25 mouse cellular contexts compared by ENCODE assay signal in genomic region chr10:71893726-71894125, GRCm38 (mm10).
DNase-seq lines count a peak whose midpoint lies in the region; ATAC-seq and TF ChIP-seq lines count a peak whose summit lies in the region.
"Had no signal": no experiment of that assay in that cellular context is flagged by ENCODE, and none has a peak within 500 bp of the region (broad histone marks: within the 10 kb centered on the region; RNA-seq: fewer than 3 reads in every experiment).

No protein-coding gene starts in this region.

- H3K4me3 ChIP-seq in forebrain, embryonic 14.5 days (ENCODE audit: low read depth, low read length) = no peak overlapping the region
- no peak overlapping the region for H3K4me3 ChIP-seq in forebrain, embryonic 13.5 days
- H3K4me3 ChIP-seq in forebrain, postnatal 0 days (ENCODE audit: low read depth, low read length) = no peak overlapping the region
- no peak overlapping the region for H3K4me3 ChIP-seq in forebrain, embryonic 10.5 days
- H3K4me3 ChIP-seq: embryonic facial prominence, embryonic 13.5 days; embryonic facial prominence, embryonic 15.5 days; erythroblast, embryonic 14.5 days had no signal

- no peaks in the 10 kb centered on the region for H3K36me3 ChIP-seq in forebrain, embryonic 14.5 days (ENCODE audit: control insufficient read depth, insufficient read depth, low read length)
- H3K36me3 ChIP-seq in forebrain, embryonic 13.5 days (ENCODE audit: poor library complexity, severe bottlenecking) = no peaks in the 10 kb centered on the region
- H3K36me3 ChIP-seq in forebrain, postnatal 0 days (ENCODE audit: insufficient read depth) = no peaks in the 10 kb centered on the region
- H3K36me3 ChIP-seq in forebrain, embryonic 10.5 days (replicated peaks) = no peaks in the 10 kb centered on the region
- H3K36me3 ChIP-seq: embryonic facial prominence, embryonic 13.5 days; embryonic facial prominence, embryonic 15.5 days; G1E had no signal

- H3K27me3 ChIP-seq in forebrain, embryonic 14.5 days (replicated peaks; ENCODE audit: control insufficient read depth, insufficient read depth, low read length) = no peaks in the 10 kb centered on the region
- no peaks in the 10 kb centered on the region for H3K27me3 ChIP-seq in forebrain, embryonic 13.5 days
- H3K27me3 ChIP-seq in forebrain, postnatal 0 days (ENCODE audit: insufficient read depth, low read length) = no peaks in the 10 kb centered on the region
- no peaks in the 10 kb centered on the region for H3K27me3 ChIP-seq in forebrain, embryonic 10.5 days (ENCODE audit: poor library complexity, severe bottlenecking)
- H3K27me3 ChIP-seq: CH12.LX; embryonic facial prominence, embryonic 13.5 days; embryonic facial prominence, embryonic 15.5 days; Patski had no signal

- ATAC-seq in forebrain, embryonic 14.5 days = no peak
- no peak for ATAC-seq in forebrain, embryonic 13.5 days
- peak; percentile 55 for ATAC-seq in forebrain, postnatal 0 days
- ATAC-seq: activated CD4-positive, CD25-positive, alpha-beta regulatory T cell, adult 4 months; CD4-positive, CD25-positive, alpha-beta regulatory T cell, adult 4 months; Patski had no signal

- no peak overlapping the region for H3K27ac ChIP-seq in forebrain, embryonic 14.5 days (ENCODE audit: low read depth, low read length)
- no peak overlapping the region for H3K27ac ChIP-seq in forebrain, embryonic 13.5 days
- no peak overlapping the region for H3K27ac ChIP-seq in forebrain, postnatal 0 days (ENCODE audit: low read depth, low read length)
- no peak overlapping the region for H3K27ac ChIP-seq in forebrain, embryonic 10.5 days
- H3K27ac ChIP-seq: embryonic facial prominence, embryonic 13.5 days; embryonic facial prominence, embryonic 15.5 days had no signal

- no peak overlapping the region for H3K9ac ChIP-seq in forebrain, embryonic 14.5 days (ENCODE audit: low read length)
- H3K9ac ChIP-seq in forebrain, embryonic 13.5 days = no peak overlapping the region
- H3K9ac ChIP-seq in forebrain, postnatal 0 days = no peak overlapping the region
- H3K9ac ChIP-seq: embryonic facial prominence, embryonic 13.5 days; embryonic facial prominence, embryonic 15.5 days had no signal

- DNase-seq in forebrain, embryonic 14.5 days (ENCODE audit: low spot score) = peak; percentile 10
- DNase-seq in forebrain, postnatal 0 days = peak; percentile 21
- DNase-seq in forebrain, embryonic 10.5 days (ENCODE audit: extremely low spot score, low spot score) = no peak
- DNase-seq in brain, embryonic 18.5 days (ENCODE audit: low read depth, low spot score) = peak; percentile 20
- DNase-seq in frontal cortex, postnatal 25 days (ENCODE audit: low spot score in 2 of 2) = no peak
- DNase-seq: adrenal gland, adult 8-10 months; adrenal gland, postnatal 14 days; adrenal gland, postnatal 36 days; B cell, adult 2 months; cerebellum, adult 11 months; cerebellum, adult 18-20 months; cerebellum, adult 8-10 months; cerebellum, adult 9-11 months; cerebellum, postnatal 14 days; cerebellum, postnatal 36 days; embryo, embryonic 11 days had no signal

- TF ChIP-seq CTCF in forebrain, postnatal 0 days (IDR thresholded peaks at IDR 0.05; ENCODE audit: low read depth) = no peak

- 70% methylated on average over 2 of the region's 2 CpGs for WGBS in forebrain, embryonic 14.5 days
- WGBS in forebrain, embryonic 13.5 days = 74% methylated on average over 2 of the region's 2 CpGs
- 30% methylated on average over 2 of the region's 2 CpGs for WGBS in forebrain, postnatal 0 days
- WGBS in forebrain, embryonic 10.5 days = 76% methylated on average over 2 of the region's 2 CpGs

- no peaks in the 10 kb centered on the region for H3K9me3 ChIP-seq in forebrain, embryonic 14.5 days (replicated peaks; ENCODE audit: control insufficient read depth, low read length)
- H3K9me3 ChIP-seq in forebrain, embryonic 13.5 days (replicated peaks) = no peaks in the 10 kb centered on the region
- H3K9me3 ChIP-seq in forebrain, postnatal 0 days (ENCODE audit: low read length) = no peaks in the 10 kb centered on the region
- no peaks in the 10 kb centered on the region for H3K9me3 ChIP-seq in forebrain, embryonic 10.5 days
- H3K9me3 ChIP-seq: embryonic facial prominence, embryonic 13.5 days; embryonic facial prominence, embryonic 15.5 days had no signal

- no peaks in the 10 kb centered on the region for H3K4me1 ChIP-seq in forebrain, embryonic 14.5 days (ENCODE audit: control insufficient read depth, insufficient read depth, low read length)
- H3K4me1 ChIP-seq in forebrain, embryonic 13.5 days = peaks cover 7% of the 10 kb centered on the region; the same call in 1 of the 2 replicates
- no peaks in the 10 kb centered on the region for H3K4me1 ChIP-seq in forebrain, postnatal 0 days (ENCODE audit: insufficient read depth)
- H3K4me1 ChIP-seq in forebrain, embryonic 10.5 days = no peaks in the 10 kb centered on the region
- H3K4me1 ChIP-seq: embryonic facial prominence, embryonic 13.5 days; embryonic facial prominence, embryonic 15.5 days had no signal

- no peak overlapping the region for H3K4me2 ChIP-seq in forebrain, embryonic 14.5 days (ENCODE audit: low read length)
- no peak overlapping the region for H3K4me2 ChIP-seq in forebrain, embryonic 13.5 days
- no peak overlapping the region for H3K4me2 ChIP-seq in forebrain, postnatal 0 days (ENCODE audit: low read depth)
- H3K4me2 ChIP-seq: embryonic facial prominence, embryonic 13.5 days; embryonic facial prominence, embryonic 15.5 days had no signal

Comparison
In these comparisons a context has a peak if more than half of its experiments do, and no peak if none do; other contexts are left out.
1. DNase-seq: peak in forebrain, embryonic 14.5 days (single experiment), forebrain, postnatal 0 days (single experiment) and brain, embryonic 18.5 days (single experiment); none in forebrain, embryonic 10.5 days (single experiment) and frontal cortex, postnatal 25 days (0 of 2).